Mouse (Mus musculus) kidney, adult 2 months (tissue): ENCODE measurements around the gene Gm10912. TPM values are rescaled to one million over a fixed set of nuclear protein-coding genes. Genes with fewer than 3 reads are reported as not detected.
"Not testable (repeated sequence)": the region's sequence is repeated elsewhere in the genome, so short reads cannot be mapped to it uniquely, and the experiment has no call there.

Experiments used
- DNase-seq: peaks from one replicate; pipeline ENCODE4 v3.0.0; 2021
- H3K27ac ChIP-seq: fragments of 200-500 bp; 2 replicates; pipeline ENCODE4 v1.5.1; 2012; ENCODE audit warnings: low read depth, low read length, control low read depth, inconsistent platforms; ENCODE audit not compliant: insufficient read depth
- H3K27me3 ChIP-seq: fragments of 200-500 bp; replicated peaks from 2 replicates; pipeline ENCODE4 v1.6.1; 2012; ENCODE audit warnings: mild to moderate bottlenecking, moderate library complexity, low read length, inconsistent platforms; ENCODE audit not compliant: control insufficient read depth, insufficient read depth
- H3K36me3 ChIP-seq: fragments of 200-500 bp; 2 replicates; pipeline ENCODE4 v1.6.1; 2012; ENCODE audit warnings: mild to moderate bottlenecking, moderate library complexity, low read length, inconsistent platforms; ENCODE audit not compliant: control insufficient read depth, insufficient read depth
- H3K4me1 ChIP-seq: fragments of 200-500 bp; 2 replicates; pipeline ENCODE4 v1.6.1; 2011; ENCODE audit warnings: low read length; ENCODE audit not compliant: control insufficient read depth, insufficient read depth
- H3K4me3 ChIP-seq: fragments of 200-500 bp; 2 replicates; pipeline ENCODE4 v1.5.1; 2011; ENCODE audit warnings: mild to moderate bottlenecking, low read depth, low read length, control low read depth; ENCODE audit not compliant: insufficient read depth
- CTCF ChIP-seq: fragments of 200-500 bp; conservative IDR thresholded peaks from 2 replicates; pipeline ENCODE4 v1.5.1; 2011; ENCODE audit warnings: low read depth, mild to moderate bottlenecking, control low read depth, low read length, moderate library complexity, mixed read lengths; ENCODE audit not compliant: insufficient read depth, insufficient read length
- POLR2A ChIP-seq: fragments of 200-500 bp; IDR thresholded peaks from one replicate; pipeline ENCODE4 v1.6.1; 2011; ENCODE audit warnings: low read depth, low read length, control low read depth
- WGBS: fragments of 180-500 bp; shearing (Covaris S2); methylation state at CpG from one replicate; pipeline ENCODE4 v1.1.7; 2018; 5-methylcytosine and 5-hydroxymethylcytosine counted together
- polyA plus RNA-seq: library from polyadenylated mRNA; depleted of rRNA; stranded (reverse); fragments of >200 nt; gene quantifications from 2 replicates; pipeline ENCODE4 v1.2.3, GENCODE M21; 2012; rRNA removed

Gm10912 gene
- polyA plus RNA-seq = 0.14 and 0.18 TPM in 2 replicates

GRCm38 (mm10) chr2:104065526-104065925, at the start of gene Gm10912:
Gm10912 (plus strand) TSS chr2:104065826.
- H3K27ac ChIP-seq, H3K4me1 ChIP-seq, H3K36me3 ChIP-seq, H3K27me3 ChIP-seq, DNase-seq, H3K4me3 ChIP-seq: not testable (repeated sequence)
- WGBS = 81% methylated on average over 6 of the region's 6 CpGs

- Histone ChIP-seq H3K27ac (no peak overlapping the region), H3K4me1 (no peaks in the 10 kb centered on the region), H3K27me3 (no peaks in the 10 kb centered on the region), H3K36me3 (no peaks in the 10 kb centered on the region), H3K4me3 (no peak overlapping the region)
- TF ChIP-seq CTCF (no peak), POLR2A (no peak)
- no peak for DNase-seq
- 88% methylated on average over 7 of the region's 7 CpGs for WGBS
Measured at GRCm38 (mm10) chr2:104023096-104023495, 42.5 kb upstream of the Gm10912 start.

- TF ChIP-seq CTCF (no peak), POLR2A (no peak)
- DNase-seq = no peak
- Histone ChIP-seq H3K36me3 (no peaks in the 10 kb centered on the region), H3K4me1 (peaks cover 5% of the 10 kb centered on the region; the same call in 1 of the 2 replicates), H3K4me3 (no peak overlapping the region), H3K27me3 (no peaks in the 10 kb centered on the region), H3K27ac (no peak overlapping the region)
- WGBS = 98% methylated on average over 4 of the region's 4 CpGs
Measured at GRCm38 (mm10) chr2:104024656-104025055, 41.0 kb upstream of the Gm10912 start.

GRCm38 (mm10) chr2:104027458-104028138, 38.0 kb upstream of the Gm10912 start, which contains the start of gene Fbxo3:
Fbxo3 (plus strand) TSS chr2:104027721.
- H3K4me1 ChIP-seq = peaks cover 13% of the 10 kb centered on the region

GRCm38 (mm10) chr2:104028139-104028723, 37.4 kb upstream of the Gm10912 start, which contains the start of gene 4931422A03Rik:
4931422A03Rik (minus strand) TSS chr2:104028361.
- H3K4me1 ChIP-seq = peaks cover 13% of the 10 kb centered on the region
- peak within 1 kb of the TSS; percentile 74 for H3K4me3 ChIP-seq
- TF ChIP-seq CTCF (no peak), POLR2A (no peak)
- H3K36me3 ChIP-seq = peaks cover 2% of the 10 kb centered on the region; the same call in 1 of the 2 replicates
- H3K27me3 ChIP-seq = no peaks in the 10 kb centered on the region
- under 1% methylated on average over 32 of the region's 32 CpGs for WGBS
- peak; percentile 25 for DNase-seq
- H3K27ac ChIP-seq = peak within 1 kb of the TSS; percentile 85

More at GRCm38 (mm10) chr2:104027458-104028138, 38.0 kb upstream of the Gm10912 start, which contains the start of gene Fbxo3:
- Histone ChIP-seq H3K4me3 (peak within 1 kb of the TSS; percentile 74), H3K27me3 (no peaks in the 10 kb centered on the region), H3K27ac (peak within 1 kb of the TSS; percentile 85), H3K36me3 (peaks cover 2% of the 10 kb centered on the region; the same call in 1 of the 2 replicates)
- WGBS = under 1% methylated on average over 43 of the region's 44 CpGs
- DNase-seq = peak; percentile 95
- TF ChIP-seq POLR2A (peak; percentile 62), CTCF (0 out of 2 replicates have a peak, but pooled peaks have one; percentile 20)

GRCm38 (mm10) chr2:104029074-104029473, 36.6 kb upstream of the Gm10912 start:
- Histone ChIP-seq H3K4me1 (peaks cover 13% of the 10 kb centered on the region), H3K27ac (no peak overlapping the region), H3K36me3 (peaks cover 5% of the 10 kb centered on the region; the same call in 1 of the 2 replicates), H3K4me3 (no peak overlapping the region), H3K27me3 (no peaks in the 10 kb centered on the region)
- TF ChIP-seq CTCF = no peak
- TF ChIP-seq POLR2A = no peak
- WGBS = 52% methylated on average over 2 of the region's 2 CpGs
- DNase-seq = no peak

- DNase-seq = no peak
- Histone ChIP-seq H3K27me3 (no peaks in the 10 kb centered on the region), H3K4me3 (no peak overlapping the region), H3K27ac (no peak overlapping the region), H3K36me3 (peaks cover 7% of the 10 kb centered on the region; the same call in 1 of the 2 replicates), H3K4me1 (peaks cover 13% of the 10 kb centered on the region)
- TF ChIP-seq POLR2A (no peak), CTCF (no peak)
- 68% methylated on average over 3 of the region's 3 CpGs for WGBS
Measured at GRCm38 (mm10) chr2:104030381-104030780, 35.2 kb upstream of the Gm10912 start.
